Mouse (Mus musculus): ENCODE measurements around the gene 9930021J03Rik. TPM values are rescaled to one million over a fixed set of nuclear protein-coding genes. Genes with fewer than 3 reads are reported as not detected.

9930021J03Rik gene
- total and polyA plus RNA-seq, 2 experiments: 4.3 to 8.8 TPM

GRCm38 (mm10) chr19:29680182-29681152 is 125.3 kb downstream of the 9930021J03Rik start:
- Histone ChIP-seq H3K36me3 (ENCODE audit: control insufficient read depth, insufficient read depth, low read length) (no peaks in the 10 kb centered on the region), H3K27me3 (ENCODE audit: control insufficient read depth, insufficient read depth, low read length) (no peaks in the 10 kb centered on the region), H3K4me1 (ENCODE audit: control insufficient read depth, insufficient read depth, low read length) (peaks cover 4% of the 10 kb centered on the region; the same call in 1 of the 2 replicates), H3K79me2 (ENCODE audit: control insufficient read depth, insufficient read depth, low read length) (no peaks in the 10 kb centered on the region), H3K27ac (replicated peaks; ENCODE audit: insufficient read depth, low read depth, low read length) (no peak overlapping the region), H3K4me3 (ENCODE audit: insufficient read depth, low read depth, low read length) (no peak overlapping the region), H3K9ac (ENCODE audit: low read depth, low read length) (no peak overlapping the region)
- WGBS: 80% methylated on average over 13 of the region's 13 CpGs
- no peak for DNase-seq (ENCODE audit: extremely low read depth, low read depth, low spot score)
- TF ChIP-seq POLR2A (IDR thresholded peaks at IDR 0.05; ENCODE audit: extremely low read depth, insufficient read depth, low read length) (no peak), CTCF (IDR thresholded peaks at IDR 0.05; ENCODE audit: low read depth, low read length) (no peak)

DNA sequence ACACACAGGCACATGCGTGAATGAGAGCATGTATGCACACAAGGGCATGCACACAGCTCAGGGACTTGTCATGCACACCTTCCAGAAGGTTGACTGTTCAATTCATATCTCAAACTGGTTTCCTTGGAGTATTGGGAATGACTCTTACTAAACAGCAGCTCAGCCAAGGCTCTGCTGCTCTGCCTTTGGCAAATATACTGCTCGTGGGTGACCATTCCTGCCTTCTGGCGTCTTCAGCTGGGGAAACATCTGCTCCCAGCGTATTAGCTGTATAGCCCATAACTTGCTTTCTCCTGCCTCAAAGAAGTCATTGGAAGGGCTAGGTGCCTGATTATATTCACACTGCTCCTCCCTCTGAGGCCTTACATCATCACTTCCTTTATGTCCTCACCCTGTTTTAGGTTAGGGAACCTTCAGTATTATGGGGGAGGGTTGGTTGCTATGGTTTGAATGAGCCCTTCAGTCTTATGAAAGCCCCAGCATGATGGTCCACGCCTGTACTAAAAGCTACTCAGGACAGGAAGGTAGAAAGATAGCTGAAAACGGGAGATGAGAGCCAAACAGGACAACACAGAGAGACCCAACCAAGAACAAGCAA is 127.5 kb downstream of the 9930021J03Rik start:
- 86% methylated on average over 6 of the region's 6 CpGs for WGBS
- H3K4me1 ChIP-seq (ENCODE audit: control insufficient read depth, insufficient read depth, low read length): peaks cover 6% of the 10 kb centered on the region; the same call in 1 of the 2 replicates
- no peak overlapping the region for H3K9ac ChIP-seq (ENCODE audit: low read depth, low read length)
- H3K27ac ChIP-seq (replicated peaks; ENCODE audit: insufficient read depth, low read depth, low read length): no peak overlapping the region
- DNase-seq (ENCODE audit: extremely low read depth, low read depth, low spot score): no peak
- H3K36me3 ChIP-seq (ENCODE audit: control insufficient read depth, insufficient read depth, low read length): no peaks in the 10 kb centered on the region
- no peak overlapping the region for H3K4me3 ChIP-seq (ENCODE audit: insufficient read depth, low read depth, low read length)
- TF ChIP-seq CTCF (IDR thresholded peaks at IDR 0.05; ENCODE audit: low read depth, low read length) (no peak), POLR2A (IDR thresholded peaks at IDR 0.05; ENCODE audit: extremely low read depth, insufficient read depth, low read length) (no peak)
- no peaks in the 10 kb centered on the region for H3K79me2 ChIP-seq (ENCODE audit: control insufficient read depth, insufficient read depth, low read length)
- H3K27me3 ChIP-seq (ENCODE audit: control insufficient read depth, insufficient read depth, low read length): no peaks in the 10 kb centered on the region

DNA sequence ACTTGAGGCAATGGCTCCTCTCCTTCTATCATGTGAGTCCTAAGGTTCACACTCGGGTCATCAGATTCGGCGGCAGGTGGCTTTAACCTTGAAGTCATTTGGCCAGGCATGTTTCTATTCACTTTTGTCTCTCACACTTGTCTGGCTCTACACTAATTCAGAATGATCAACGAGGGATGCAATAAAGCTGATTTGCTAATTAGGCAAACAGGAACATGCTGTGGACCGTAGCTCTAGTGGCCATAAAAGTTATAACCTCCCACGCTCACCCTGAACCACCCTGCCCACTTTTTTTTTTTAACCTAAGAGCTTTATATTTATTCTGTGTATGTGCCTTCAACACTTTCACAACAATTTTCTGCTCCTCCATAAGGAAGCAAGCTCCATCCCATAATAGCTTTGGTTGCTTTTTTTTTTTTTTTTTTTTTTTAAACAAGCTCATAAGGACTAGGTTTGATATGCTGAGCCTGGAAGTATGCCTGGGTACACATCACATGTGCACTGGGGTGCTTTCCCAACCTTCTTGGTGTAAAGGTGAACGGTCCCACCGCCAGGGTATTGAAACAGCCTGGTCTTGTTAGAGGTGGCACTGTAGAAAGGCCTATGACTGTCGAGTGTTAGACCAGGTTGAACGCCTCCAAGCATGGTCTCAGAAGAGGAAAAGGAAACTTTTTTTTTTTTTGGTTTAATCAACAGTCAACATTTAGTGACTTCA is 129.2 kb downstream of the 9930021J03Rik start:
- no peaks in the 10 kb centered on the region for H3K36me3 ChIP-seq (ENCODE audit: control insufficient read depth, insufficient read depth, low read length)
- no peak overlapping the region for H3K9ac ChIP-seq (ENCODE audit: low read depth, low read length)
- TF ChIP-seq CTCF (IDR thresholded peaks at IDR 0.05; ENCODE audit: low read depth, low read length): peak; percentile 28; the same call in 1 of the 2 replicates
- TF ChIP-seq POLR2A (IDR thresholded peaks at IDR 0.05; ENCODE audit: extremely low read depth, insufficient read depth, low read length): no peak
- no peaks in the 10 kb centered on the region for H3K27me3 ChIP-seq (ENCODE audit: control insufficient read depth, insufficient read depth, low read length)
- peaks cover 6% of the 10 kb centered on the region; the same call in 1 of the 2 replicates for H3K4me1 ChIP-seq (ENCODE audit: control insufficient read depth, insufficient read depth, low read length)
- peak overlapping the region; percentile 57; the same call in 1 of the 2 replicates for H3K27ac ChIP-seq (replicated peaks; ENCODE audit: insufficient read depth, low read depth, low read length)
- H3K79me2 ChIP-seq (ENCODE audit: control insufficient read depth, insufficient read depth, low read length): no peaks in the 10 kb centered on the region
- WGBS: 27% methylated on average over 10 of the region's 10 CpGs
- peak; percentile 97 for DNase-seq (ENCODE audit: extremely low read depth, low read depth, low spot score)
- H3K4me3 ChIP-seq (ENCODE audit: insufficient read depth, low read depth, low read length): no peak overlapping the region

- H3K79me2 ChIP-seq (ENCODE audit: control insufficient read depth, insufficient read depth, low read length): no peaks in the 10 kb centered on the region
- H3K36me3 ChIP-seq (ENCODE audit: control insufficient read depth, insufficient read depth, low read length): no peaks in the 10 kb centered on the region
- H3K4me3 ChIP-seq (ENCODE audit: insufficient read depth, low read depth, low read length): no peak overlapping the region
- 13% methylated on average over 9 of the region's 9 CpGs for WGBS
- H3K27ac ChIP-seq (replicated peaks; ENCODE audit: insufficient read depth, low read depth, low read length): peak overlapping the region; percentile 57
- peaks cover 6% of the 10 kb centered on the region; the same call in 1 of the 2 replicates for H3K4me1 ChIP-seq (ENCODE audit: control insufficient read depth, insufficient read depth, low read length)
- peak; percentile 81 for DNase-seq (ENCODE audit: extremely low read depth, low read depth, low spot score)
- TF ChIP-seq CTCF (IDR thresholded peaks at IDR 0.05; ENCODE audit: low read depth, low read length) (no peak), POLR2A (IDR thresholded peaks at IDR 0.05; ENCODE audit: extremely low read depth, insufficient read depth, low read length) (no peak)
- H3K9ac ChIP-seq (ENCODE audit: low read depth, low read length): no peak overlapping the region
- H3K27me3 ChIP-seq (ENCODE audit: control insufficient read depth, insufficient read depth, low read length): no peaks in the 10 kb centered on the region
Measured at GRCm38 (mm10) chr19:29675562-29676078, 130.2 kb downstream of the 9930021J03Rik start.

DNA sequence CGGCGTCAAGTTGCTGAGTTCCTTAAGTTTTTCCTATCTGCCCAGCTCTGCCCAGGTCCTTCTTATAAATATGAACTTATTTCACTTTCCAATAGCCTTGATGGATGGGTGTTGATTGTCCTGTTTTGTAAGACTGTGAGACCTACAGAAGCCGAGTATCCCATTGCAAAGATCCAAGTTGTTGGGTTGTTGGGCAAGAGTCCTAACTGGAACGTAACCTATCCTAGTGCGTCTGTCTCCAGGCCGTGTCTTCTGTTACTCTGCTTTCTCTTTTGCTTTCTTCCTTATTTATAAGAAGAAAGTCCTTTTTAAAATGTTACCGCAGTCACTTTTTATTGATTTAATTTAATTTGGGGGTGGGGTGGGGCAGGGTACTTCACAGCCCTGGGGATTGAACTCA is 130.8 kb downstream of the 9930021J03Rik start:
- peak; percentile 33 for DNase-seq (ENCODE audit: extremely low read depth, low read depth, low spot score)
- peaks cover 6% of the 10 kb centered on the region; the same call in 1 of the 2 replicates for H3K4me1 ChIP-seq (ENCODE audit: control insufficient read depth, insufficient read depth, low read length)
- 83% methylated on average over 7 of the region's 7 CpGs for WGBS
- no peaks in the 10 kb centered on the region for H3K79me2 ChIP-seq (ENCODE audit: control insufficient read depth, insufficient read depth, low read length)
- no peak overlapping the region for H3K9ac ChIP-seq (ENCODE audit: low read depth, low read length)
- TF ChIP-seq POLR2A (IDR thresholded peaks at IDR 0.05; ENCODE audit: extremely low read depth, insufficient read depth, low read length) (no peak), CTCF (IDR thresholded peaks at IDR 0.05; ENCODE audit: low read depth, low read length) (no peak)
- no peak overlapping the region for H3K4me3 ChIP-seq (ENCODE audit: insufficient read depth, low read depth, low read length)
- no peaks in the 10 kb centered on the region for H3K27me3 ChIP-seq (ENCODE audit: control insufficient read depth, insufficient read depth, low read length)
- peak overlapping the region; percentile 3; the same call in 1 of the 2 replicates for H3K27ac ChIP-seq (replicated peaks; ENCODE audit: insufficient read depth, low read depth, low read length)
- H3K36me3 ChIP-seq (ENCODE audit: control insufficient read depth, insufficient read depth, low read length): no peaks in the 10 kb centered on the region
